Mouse (Mus musculus) heart, postnatal 0 days (tissue): ENCODE data around the gene Sinhcaf.

Experiments used
- CTCF ChIP-seq: IDR thresholded peaks from 2 replicates; pipeline ENCODE4 v1.5.1; 2016; ENCODE audit warnings: antibody characterized with exemption, control low read depth, low read depth
- EP300 ChIP-seq: IDR thresholded peaks from 2 replicates; pipeline ENCODE4 v1.6.1; 2016; ENCODE audit warnings: antibody characterized with exemption, low read depth

- TF ChIP-seq EP300 (no peak), CTCF (no peak)
Observed at GRCm38 (mm10) chr6:148873911-148874310, 72.4 kb downstream of the Sinhcaf start.
